Mouse (Mus musculus) heart, embryonic 15.5 days (tissue): ENCODE measurements around the gene Wfdc2. TPM values are rescaled to one million over a fixed set of nuclear protein-coding genes. Genes with fewer than 3 reads are reported as not detected.

ENCODE experiments used
- ATAC-seq: fragments of 200-750 bp; cut with Nextera tagmentation; replicated peaks from 2 replicates; pipeline ENCODE4 v1.8.0; 2017; ENCODE audit warnings: low read depth, moderate TSS enrichment; ENCODE audit not compliant: insufficient number of reproducible peaks, insufficient read depth, low FRiP score
- H3K27ac ChIP-seq: fragments of 300-500 bp; sonication (generic); 2 replicates; pipeline ENCODE4 v1.5.1; 2015; ENCODE audit warnings: mild to moderate bottlenecking, inconsistent platforms
- H3K27me3 ChIP-seq: fragments of 300-500 bp; sonication (generic); 2 replicates; pipeline ENCODE4 v1.6.1; 2015; ENCODE audit warnings: inconsistent platforms
- H3K36me3 ChIP-seq: fragments of 300-500 bp; sonication (generic); 2 replicates; pipeline ENCODE4 v1.6.1; 2015; ENCODE audit warnings: mild to moderate bottlenecking, inconsistent platforms
- H3K4me1 ChIP-seq: fragments of 300-500 bp; sonication (generic); replicated peaks from 2 replicates; pipeline ENCODE4 v1.6.1; 2015; ENCODE audit warnings: inconsistent platforms
- H3K4me2 ChIP-seq: fragments of 300-500 bp; sonication (generic); 2 replicates; pipeline ENCODE4 v1.6.1; 2015; ENCODE audit warnings: inconsistent platforms, mild to moderate bottlenecking, moderate library complexity
- H3K4me3 ChIP-seq: fragments of 300-500 bp; sonication (generic); 2 replicates; pipeline ENCODE4 v1.5.1; 2015; ENCODE audit warnings: mild to moderate bottlenecking, inconsistent platforms
- H3K9ac ChIP-seq: fragments of 300-500 bp; sonication (generic); 2 replicates; pipeline ENCODE4 v1.6.1; 2015; ENCODE audit warnings: mild to moderate bottlenecking, inconsistent platforms
- H3K9me3 ChIP-seq: fragments of 300-500 bp; sonication (generic); replicated peaks from 2 replicates; pipeline ENCODE4 v1.6.1; 2016; ENCODE audit warnings: inconsistent platforms
- WGBS: fragments of 180-500 bp; shearing (Covaris S2); methylation state at CpG from one replicate; pipeline ENCODE4 v1.1.7; 2015; ENCODE audit warnings: mixed read lengths; 5-methylcytosine and 5-hydroxymethylcytosine counted together
- polyA plus RNA-seq: library from polyadenylated mRNA; unstranded; fragments of >200 nt; fragmentation: Nextera tagmentation; extraction: Ambion mirVana; gene quantifications from 2 replicates; pipeline ENCODE4 v1.2.1, GENCODE M21; 2015

Gene Wfdc2
- polyA plus RNA-seq, 1 experiment from 2014 or later, result 10.0 TPM

DNA sequence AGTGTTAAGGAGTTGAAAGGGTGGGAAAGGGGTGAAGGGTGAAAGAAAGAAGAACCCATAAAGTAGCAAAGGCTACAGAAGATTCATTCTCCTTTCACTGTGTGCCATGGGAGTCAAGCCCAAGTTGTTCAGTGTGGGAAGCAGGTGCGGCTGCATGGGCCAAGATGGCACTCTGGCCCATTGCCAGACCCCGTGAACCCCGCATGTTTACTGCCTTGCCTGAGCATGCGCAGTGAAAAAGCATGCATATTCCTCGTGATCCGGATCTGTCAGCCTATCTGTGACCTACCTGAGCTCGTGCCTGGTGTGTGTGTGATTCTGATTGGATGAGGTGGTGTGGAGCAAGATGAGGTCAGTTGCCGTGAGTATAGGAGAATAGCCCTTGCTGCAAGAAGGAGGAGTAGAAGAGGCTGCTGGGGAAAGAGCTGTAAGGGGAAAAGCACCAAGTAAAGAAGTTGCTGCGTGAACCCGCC lies 38.9 kb upstream of the Wfdc2 start:
- Histone ChIP-seq H3K27ac (no peak overlapping the region), H3K4me1 (peaks cover 7% of the 10 kb centered on the region), H3K27me3 (peaks cover 17% of the 10 kb centered on the region), H3K9me3 (no peaks in the 10 kb centered on the region), H3K9ac (no peak overlapping the region), H3K4me3 (0 out of 2 replicates have a peak overlapping the region, but pooled peaks have one; percentile 1), H3K36me3 (no peaks in the 10 kb centered on the region), H3K4me2 (no peak overlapping the region)
- ATAC-seq, result no peak
- 75% methylated on average over 10 of the region's 10 CpGs for WGBS

DNA sequence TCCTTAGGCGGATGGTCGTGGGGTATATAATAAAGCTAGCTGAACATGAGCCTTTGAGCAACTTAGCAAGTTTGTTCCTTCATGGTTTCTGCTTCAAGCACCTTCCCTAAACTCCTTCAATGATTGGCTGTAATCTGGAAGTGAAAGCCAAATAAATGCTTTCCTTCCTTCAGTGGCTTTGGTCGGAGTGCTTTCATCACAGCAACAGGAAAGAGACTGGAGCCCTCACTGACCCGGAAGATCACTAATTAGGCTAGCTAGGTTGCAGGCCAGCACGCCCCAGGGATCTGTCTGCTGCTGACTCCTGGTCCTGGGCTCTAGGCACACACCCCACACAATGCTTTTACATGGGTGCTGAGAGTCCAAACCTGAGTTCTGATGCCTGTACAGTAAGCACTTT lies 33.7 kb upstream of the Wfdc2 start:
- H3K4me3 ChIP-seq, result no peak overlapping the region
- no peak overlapping the region for H3K27ac ChIP-seq
- H3K27me3 ChIP-seq, result no peaks in the 10 kb centered on the region
- H3K4me2 ChIP-seq, result no peak overlapping the region
- no peak overlapping the region for H3K9ac ChIP-seq
- WGBS, result 75% methylated on average over 5 of the region's 5 CpGs
- ATAC-seq, result no peak
- H3K36me3 ChIP-seq, result no peaks in the 10 kb centered on the region
- H3K4me1 ChIP-seq, result no peaks in the 10 kb centered on the region
- H3K9me3 ChIP-seq, result no peaks in the 10 kb centered on the region

DNA sequence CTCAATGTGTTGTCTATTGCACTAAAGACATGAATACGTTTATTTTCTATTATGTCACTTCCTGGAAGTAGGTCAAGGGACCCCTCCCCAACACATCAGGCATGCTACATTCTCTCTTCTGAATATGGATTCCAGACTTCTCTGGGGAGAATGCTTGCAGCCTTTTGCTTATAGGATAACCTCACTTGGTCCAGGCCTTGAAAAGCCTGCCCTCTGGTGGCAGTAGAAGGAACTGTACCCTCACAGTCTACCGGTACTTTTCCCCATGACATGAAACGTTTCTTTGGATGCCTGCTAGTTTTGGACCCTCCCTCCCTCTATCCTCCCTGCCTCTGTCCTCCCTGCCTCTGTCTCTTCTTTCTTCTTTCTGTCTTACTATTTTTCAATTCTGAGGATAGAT lies 31.0 kb upstream of the Wfdc2 start:
- WGBS, result 2% methylated on average over 3 of the region's 3 CpGs
- Histone ChIP-seq H3K27ac (no peak overlapping the region), H3K9me3 (no peaks in the 10 kb centered on the region), H3K4me2 (no peak overlapping the region), H3K9ac (no peak overlapping the region), H3K36me3 (no peaks in the 10 kb centered on the region), H3K4me1 (no peaks in the 10 kb centered on the region), H3K4me3 (no peak overlapping the region), H3K27me3 (no peaks in the 10 kb centered on the region)
- ATAC-seq, result no peak

DNA sequence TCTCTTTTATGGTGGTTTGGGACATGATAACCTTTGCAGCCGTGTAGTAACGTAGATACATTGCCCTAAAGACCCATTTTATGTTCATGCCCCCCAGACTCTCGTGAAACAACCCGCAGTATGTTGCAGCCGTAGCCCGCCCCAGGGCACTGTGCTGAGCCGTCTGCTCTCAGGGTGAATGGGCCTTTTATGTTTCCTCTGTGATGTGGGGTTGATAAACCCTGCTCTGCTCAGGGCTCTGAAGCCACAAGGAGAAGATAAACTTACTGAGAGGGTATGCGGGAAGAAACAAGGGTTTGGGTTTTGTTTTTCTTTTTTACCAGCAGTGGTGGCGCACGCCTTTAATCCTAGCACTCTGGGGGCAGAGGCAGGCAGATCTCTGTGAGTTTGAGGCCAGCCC lies 27.9 kb upstream of the Wfdc2 start:
- Histone ChIP-seq H3K9ac (no peak overlapping the region), H3K9me3 (no peaks in the 10 kb centered on the region), H3K4me1 (no peaks in the 10 kb centered on the region), H3K36me3 (no peaks in the 10 kb centered on the region), H3K27me3 (no peaks in the 10 kb centered on the region), H3K4me2 (no peak overlapping the region), H3K4me3 (no peak overlapping the region), H3K27ac (no peak overlapping the region)
- ATAC-seq, result no peak; the same call in 1 of the 2 replicates
- 66% methylated on average over 10 of the region's 10 CpGs for WGBS

DNA sequence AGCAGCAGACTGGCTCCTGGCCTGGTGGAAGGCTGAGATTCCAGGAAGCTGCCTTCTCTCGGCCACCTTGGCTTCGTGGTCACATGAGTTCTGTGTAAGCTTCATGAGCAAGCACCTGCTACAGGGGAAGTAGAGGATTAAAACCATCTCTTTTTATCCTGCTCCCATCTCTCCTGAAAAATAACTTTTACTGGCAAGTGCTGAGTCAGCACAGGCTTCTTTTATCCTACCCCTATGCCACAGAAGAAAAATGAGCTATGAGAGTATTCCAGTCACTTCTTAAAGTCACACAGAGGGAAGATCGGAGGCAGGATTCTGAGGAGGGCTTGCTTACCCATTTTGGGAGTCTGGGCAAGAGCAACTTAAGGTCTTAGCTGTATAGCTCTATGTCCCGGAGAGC lies 25.2 kb upstream of the Wfdc2 start:
- no peak overlapping the region for H3K27ac ChIP-seq
- H3K9ac ChIP-seq, result no peak overlapping the region
- H3K4me1 ChIP-seq, result no peaks in the 10 kb centered on the region
- no peaks in the 10 kb centered on the region for H3K9me3 ChIP-seq
- H3K27me3 ChIP-seq, result peaks cover 5% of the 10 kb centered on the region; the same call in 1 of the 2 replicates
- no peak overlapping the region for H3K4me3 ChIP-seq
- 60% methylated on average over 4 of the region's 4 CpGs for WGBS
- ATAC-seq, result no peak
- H3K4me2 ChIP-seq, result no peak overlapping the region
- no peaks in the 10 kb centered on the region for H3K36me3 ChIP-seq

DNA sequence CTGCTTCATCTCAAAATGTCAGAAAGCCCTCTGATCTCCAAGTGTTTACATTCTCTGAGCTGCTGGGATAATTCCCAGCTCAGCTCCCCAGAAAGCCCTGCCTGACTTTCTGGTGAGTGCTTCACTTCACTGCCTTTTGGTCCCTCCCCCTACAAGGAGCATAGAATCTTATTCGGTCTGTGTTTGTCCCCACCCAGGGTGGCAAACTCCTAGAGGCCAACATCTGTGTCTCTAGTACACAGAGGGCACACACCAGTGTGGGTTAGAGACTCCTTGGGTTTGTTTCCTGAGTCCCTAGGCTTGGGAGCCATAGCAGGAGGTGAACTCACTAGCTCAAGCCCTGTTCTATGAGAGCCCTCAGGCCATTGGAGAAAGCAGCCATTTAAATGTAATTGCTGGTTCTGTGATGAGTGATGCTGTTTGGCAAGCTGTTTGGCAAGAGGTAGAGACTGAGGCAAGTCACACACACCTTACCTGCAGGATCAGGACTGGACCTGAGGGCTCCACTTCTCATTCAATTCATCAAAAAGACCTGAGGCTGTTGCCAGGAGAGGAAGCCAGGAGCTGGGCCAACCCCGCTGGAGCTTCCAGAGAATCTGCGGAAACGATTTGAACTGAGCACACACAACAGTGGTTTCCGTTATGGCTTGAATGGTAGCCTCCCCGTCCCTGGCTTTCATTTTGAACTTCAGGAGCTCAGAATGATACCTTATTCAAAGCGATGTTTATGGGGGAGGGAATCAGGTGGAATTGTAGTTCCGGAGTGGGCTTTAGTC lies 21.4 kb upstream of the Wfdc2 start:
- no peak overlapping the region for H3K4me2 ChIP-seq
- no peaks in the 10 kb centered on the region for H3K36me3 ChIP-seq
- peaks cover 8% of the 10 kb centered on the region; the same call in 1 of the 2 replicates for H3K27me3 ChIP-seq
- H3K4me3 ChIP-seq, result no peak overlapping the region
- no peak for ATAC-seq
- 40% methylated on average over 8 of the region's 8 CpGs for WGBS
- H3K9me3 ChIP-seq, result no peaks in the 10 kb centered on the region
- no peak overlapping the region for H3K27ac ChIP-seq
- H3K9ac ChIP-seq, result no peak overlapping the region
- H3K4me1 ChIP-seq, result no peaks in the 10 kb centered on the region

DNA sequence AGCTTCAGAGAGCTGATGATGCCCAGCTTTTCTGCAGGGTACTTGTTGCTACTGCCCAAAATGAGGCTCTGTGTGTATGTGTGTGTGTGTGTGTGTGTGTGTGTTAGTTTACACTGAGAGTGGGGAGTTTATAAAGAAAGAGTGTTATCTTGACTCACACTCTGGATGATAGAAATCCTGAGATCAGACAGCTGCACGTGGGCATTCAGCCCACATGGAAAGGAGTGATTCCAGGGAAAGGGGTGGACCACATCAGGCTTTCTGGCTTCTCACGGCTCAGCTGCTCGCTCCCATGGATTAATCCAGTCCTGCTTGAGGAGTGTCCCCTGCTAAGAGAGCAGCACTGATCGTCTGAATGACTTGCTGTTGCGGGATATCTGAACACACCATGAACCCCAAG lies 20.1 kb upstream of the Wfdc2 start:
- H3K9me3 ChIP-seq, result no peaks in the 10 kb centered on the region
- peaks cover 8% of the 10 kb centered on the region; the same call in 1 of the 2 replicates for H3K27me3 ChIP-seq
- no peak overlapping the region for H3K4me2 ChIP-seq
- WGBS, result 64% methylated on average over 5 of the region's 5 CpGs
- no peaks in the 10 kb centered on the region for H3K4me1 ChIP-seq
- H3K27ac ChIP-seq, result no peak overlapping the region
- H3K36me3 ChIP-seq, result no peaks in the 10 kb centered on the region
- H3K9ac ChIP-seq, result no peak overlapping the region
- H3K4me3 ChIP-seq, result no peak overlapping the region
- ATAC-seq, result no peak

DNA sequence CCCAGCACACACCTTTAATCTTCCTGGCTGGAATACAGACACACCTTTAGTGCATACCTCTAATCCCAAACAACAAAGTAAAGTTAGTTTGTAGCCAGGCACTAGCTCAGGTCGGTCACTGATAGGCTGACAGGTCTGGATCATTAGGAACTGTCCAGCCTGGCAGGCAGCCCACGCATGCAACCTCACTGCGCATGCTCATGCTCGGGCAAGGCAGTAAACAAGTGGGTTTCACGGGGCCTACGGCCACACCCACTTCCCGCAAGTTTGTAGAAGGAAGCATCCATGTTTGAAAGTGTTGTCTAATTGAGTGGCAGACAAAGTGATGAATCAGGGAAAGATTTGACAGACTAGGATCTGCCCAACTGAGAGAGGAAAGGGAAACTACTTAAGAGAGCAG lies 19.6 kb upstream of the Wfdc2 start:
- Histone ChIP-seq H3K27me3 (peaks cover 8% of the 10 kb centered on the region; the same call in 1 of the 2 replicates), H3K36me3 (no peaks in the 10 kb centered on the region), H3K4me2 (no peak overlapping the region), H3K4me3 (no peak overlapping the region), H3K27ac (no peak overlapping the region), H3K4me1 (no peaks in the 10 kb centered on the region), H3K9me3 (no peaks in the 10 kb centered on the region), H3K9ac (no peak overlapping the region)
- 79% methylated on average over 7 of the region's 7 CpGs for WGBS
- no peak for ATAC-seq

DNA sequence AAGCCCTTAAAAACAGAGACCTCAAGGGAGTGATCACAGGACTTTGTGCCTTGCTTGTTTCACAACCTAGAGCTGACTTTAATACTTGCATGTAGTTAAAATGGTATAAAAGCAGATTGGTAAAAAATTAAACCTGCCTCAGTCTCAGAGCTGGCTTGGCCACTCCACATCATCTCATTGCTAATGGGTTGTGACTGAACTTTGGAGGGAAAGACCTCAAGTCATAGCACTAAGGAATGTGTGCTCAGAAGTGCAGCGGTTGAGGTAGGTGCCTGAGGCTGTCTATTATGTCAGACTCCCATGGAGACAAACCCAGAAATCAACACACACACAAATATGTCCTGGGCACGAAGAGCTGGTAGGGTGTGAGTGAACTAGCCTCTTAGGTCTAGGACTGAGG lies 18.5 kb upstream of the Wfdc2 start:
- Histone ChIP-seq H3K4me2 (no peak overlapping the region), H3K4me1 (no peaks in the 10 kb centered on the region), H3K27me3 (peaks cover 8% of the 10 kb centered on the region; the same call in 1 of the 2 replicates), H3K4me3 (no peak overlapping the region), H3K27ac (no peak overlapping the region), H3K9ac (no peak overlapping the region), H3K9me3 (no peaks in the 10 kb centered on the region), H3K36me3 (no peaks in the 10 kb centered on the region)
- no peak for ATAC-seq
- 69% methylated on average over 2 of the region's 2 CpGs for WGBS

DNA sequence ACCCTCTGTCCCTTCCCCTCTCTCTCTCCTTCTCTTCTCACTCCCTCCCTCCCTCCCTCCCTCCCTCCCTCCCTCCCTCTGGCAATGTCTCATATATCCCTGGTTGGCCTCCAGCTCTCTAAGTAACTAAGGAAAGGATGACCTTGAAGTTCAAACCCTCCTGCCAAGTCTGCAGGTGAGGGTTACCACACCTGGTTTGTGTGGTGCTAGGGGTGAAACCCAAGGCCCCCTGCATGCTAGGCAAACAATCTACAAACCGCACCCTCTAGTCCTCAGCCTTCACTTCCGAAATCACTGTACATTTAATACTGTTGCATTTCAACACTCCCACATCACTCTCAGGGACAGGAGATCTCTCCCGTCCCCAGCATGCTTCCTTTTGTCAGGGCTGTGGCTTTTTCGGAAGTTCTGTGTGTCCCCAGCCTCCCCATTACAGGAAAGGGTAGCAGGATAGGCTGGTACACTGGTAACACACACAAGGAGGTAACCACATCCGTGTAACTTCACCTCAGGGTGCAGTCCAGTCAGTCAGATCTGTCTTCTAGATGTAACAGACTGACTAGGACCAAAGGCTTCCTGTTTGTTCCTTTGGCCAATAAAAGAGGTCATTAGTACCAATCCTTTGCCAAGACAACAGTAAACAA lies 17.6 kb upstream of the Wfdc2 start:
- Histone ChIP-seq H3K27ac (no peak overlapping the region), H3K9me3 (no peaks in the 10 kb centered on the region)
- ATAC-seq, result no peak

DNA sequence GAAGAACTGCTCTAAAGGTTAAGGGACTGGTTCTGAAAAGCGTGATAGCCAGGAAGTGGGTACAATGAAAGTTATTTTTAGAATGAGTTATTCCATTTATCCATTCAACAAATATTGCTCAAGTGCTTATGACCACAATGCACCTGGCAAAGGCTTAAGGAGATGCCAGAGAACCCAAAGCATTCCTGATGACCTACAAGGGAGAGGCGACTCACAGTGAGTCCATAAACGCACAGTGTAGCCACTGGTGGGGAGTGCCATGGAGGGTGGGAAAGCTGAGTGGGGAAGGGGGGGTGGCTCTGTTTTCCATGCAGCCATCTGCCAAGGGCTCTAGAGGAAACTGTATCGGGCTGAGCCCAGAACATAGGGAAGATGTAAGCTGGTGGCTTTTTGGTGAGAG lies 12.9 kb upstream of the Wfdc2 start:
- Histone ChIP-seq H3K27me3 (peaks cover 16% of the 10 kb centered on the region; the same call in 1 of the 2 replicates), H3K27ac (no peak overlapping the region), H3K4me1 (no peaks in the 10 kb centered on the region), H3K9ac (no peak overlapping the region), H3K36me3 (no peaks in the 10 kb centered on the region), H3K4me2 (no peak overlapping the region), H3K9me3 (no peaks in the 10 kb centered on the region), H3K4me3 (no peak overlapping the region)
- whole genome bisulfite sequencing, result 30% methylated on average over 4 of the region's 4 CpGs
- ATAC-seq, result no peak

More for the DNA sequence above, 17.6 kb upstream of the Wfdc2 start:
- H3K4me3 ChIP-seq, result no peak overlapping the region
- H3K4me1 ChIP-seq, result no peaks in the 10 kb centered on the region
- H3K36me3 ChIP-seq, result no peaks in the 10 kb centered on the region
- no peak overlapping the region for H3K4me2 ChIP-seq
- peaks cover 8% of the 10 kb centered on the region for H3K27me3 ChIP-seq
- WGBS, result 36% methylated on average over 5 of the region's 5 CpGs
- no peak overlapping the region for H3K9ac ChIP-seq
